Mouse (Mus musculus): Measurements from ENCODE around the gene Sardh. TPM values are rescaled to one million over a fixed set of nuclear protein-coding genes. Genes with fewer than 3 reads are reported as not detected.

The Sardh gene
- total and polyA plus RNA-seq, 3 experiments = 0.13 TPM; not detected in 2

DNA sequence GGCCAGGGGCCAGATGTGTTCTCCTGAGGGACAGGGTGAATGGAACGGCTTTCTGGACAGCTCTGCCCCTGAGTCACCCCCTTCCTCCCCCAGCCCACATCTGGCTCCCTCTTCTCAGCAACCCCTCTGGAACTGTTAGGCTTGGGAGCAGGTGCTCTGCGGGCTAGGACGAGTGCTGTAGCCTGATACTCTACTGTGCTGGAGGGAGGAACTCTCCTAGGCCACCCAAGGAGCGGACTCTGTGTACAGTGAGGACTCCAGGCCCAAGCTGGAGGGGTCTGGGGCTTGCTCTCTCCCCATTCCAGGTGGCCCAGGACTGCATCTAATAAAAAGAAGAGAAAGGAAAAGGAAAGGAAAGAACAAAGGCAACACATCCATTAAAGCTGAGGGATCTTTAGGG, 58.1 kb downstream of the Sardh start:
- Histone ChIP-seq H3K9ac (ENCODE audit: insufficient read depth, low read depth) (no peak overlapping the region), H3K27ac (ENCODE audit: insufficient read depth, low read depth) (no peak overlapping the region), H3K79me2 (replicated peaks; ENCODE audit: control insufficient read depth, extremely low read depth, insufficient read depth, poor library complexity, severe bottlenecking) (no peaks in the 10 kb centered on the region), H3K36me3 (replicated peaks in 1 of 2; ENCODE audit: control insufficient read depth in 1 of 2, insufficient read depth in 1 of 2, low read length in 1 of 2) (no peaks in the 10 kb centered on the region), H3K27me3 (replicated peaks) (peaks cover 35% of the 10 kb centered on the region), H3K4me2 (ENCODE audit: insufficient read depth, low read depth, poor library complexity, severe bottlenecking) (no peak overlapping the region), H3K9me3 (replicated peaks; ENCODE audit: low read length) (no peaks in the 10 kb centered on the region), H3K4me1 (ENCODE audit: control insufficient read depth in 1 of 2, insufficient read depth in 2 of 2) (peaks cover 4 to 16% of the 10 kb centered on the region in 2 experiments; a peak in 3 of 4 replicates), H3K4me3 (replicated peaks in 1 of 3; ENCODE audit: low read depth in 2 of 3, low read length in 2 of 3, poor library complexity in 1 of 3) (no peak overlapping the region)
- dilution Hi-C loops (cut with MboI; ENCODE audit: extremely low pct_ligation_motif_present, extremely low pct_unique_long_range_greater_than_20kb, low sequenced_read_pairs) (no loop called here), in situ Hi-C loops (cut with MboI; ENCODE audit: low pct_ligation_motif_present, low pct_unique_long_range_greater_than_20kb, low sequenced_read_pairs) (no loop called here)
- no peak for DNase-seq (ENCODE audit: extremely low read depth)
- TF ChIP-seq CTCF (conservative IDR thresholded peaks at IDR 0.05 in 1 of 2, IDR thresholded peaks at IDR 0.05 in 1 of 2; ENCODE audit: low read depth in 2 of 2, low read length in 2 of 2) (no peak), GABPA (IDR thresholded peaks at IDR 0.05; ENCODE audit: insufficient replicate concordance, low read depth, low read length) (no peak), E2F4 (IDR thresholded peaks at IDR 0.05; ENCODE audit: insufficient replicate concordance, low read depth, low read length) (no peak), USF2 (conservative IDR thresholded peaks at IDR 0.05; ENCODE audit: low read depth, low read length) (no peak), MXI1 (IDR thresholded peaks at IDR 0.05; ENCODE audit: low read depth, low read length) (no peak), CHD1 (IDR thresholded peaks at IDR 0.05; ENCODE audit: low read depth, low read length) (no peak), JUN (IDR thresholded peaks at IDR 0.05; ENCODE audit: insufficient read depth, low read depth, low read length) (no peak), ZMIZ1 (IDR thresholded peaks at IDR 0.05; ENCODE audit: low read depth, low read length) (no peak), EP300 (IDR thresholded peaks at IDR 0.05; ENCODE audit: low read length) (no peak), ELF1 (IDR thresholded peaks at IDR 0.05; ENCODE audit: low read depth, low read length) (no peak), HCFC1 (IDR thresholded peaks at IDR 0.05; ENCODE audit: low read depth, low read length) (no peak), ZNF384 (IDR thresholded peaks at IDR 0.05; ENCODE audit: low read depth, low read length) (no peak), BHLHE40 (IDR thresholded peaks at IDR 0.05; ENCODE audit: low read depth, low read length) (no peak), SMC3 (IDR thresholded peaks at IDR 0.05; ENCODE audit: low read depth, low read length) (no peak)

DNA sequence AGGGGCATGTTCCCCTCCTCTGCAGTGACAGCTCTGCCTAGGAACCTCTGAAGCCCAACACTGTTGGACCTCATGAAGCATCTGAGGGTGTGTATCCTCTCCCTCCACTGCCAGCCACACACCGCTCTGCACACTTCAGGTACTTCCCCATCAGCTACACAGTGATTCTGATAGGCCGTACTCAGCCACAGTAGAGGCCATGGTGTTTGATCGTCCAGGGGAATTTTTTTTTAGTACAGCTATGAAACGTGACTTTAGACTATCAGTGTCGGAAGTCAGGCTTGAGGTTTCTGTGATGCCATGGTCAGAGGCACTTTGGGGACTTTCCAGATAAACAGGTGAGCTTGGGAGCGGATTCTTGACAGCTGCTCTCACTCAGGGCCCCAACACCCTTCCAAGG, 60.6 kb downstream of the Sardh start:
- no peak overlapping the region for H3K9ac ChIP-seq (ENCODE audit: insufficient read depth, low read depth)
- peak; percentile 31 for DNase-seq (ENCODE audit: extremely low read depth)
- peaks cover 4 to 16% of the 10 kb centered on the region in 2 experiments; a peak in 3 of 4 replicates for H3K4me1 ChIP-seq (ENCODE audit: control insufficient read depth in 1 of 2, insufficient read depth in 2 of 2)
- no peak overlapping the region for H3K27ac ChIP-seq (ENCODE audit: insufficient read depth, low read depth)
- in situ Hi-C loops (cut with MboI; ENCODE audit: low pct_ligation_motif_present, low pct_unique_long_range_greater_than_20kb, low sequenced_read_pairs) = no loop called here
- H3K79me2 ChIP-seq (replicated peaks; ENCODE audit: control insufficient read depth, extremely low read depth, insufficient read depth, poor library complexity, severe bottlenecking) = no peaks in the 10 kb centered on the region
- no peak overlapping the region for H3K4me2 ChIP-seq (ENCODE audit: insufficient read depth, low read depth, poor library complexity, severe bottlenecking)
- H3K27me3 ChIP-seq (replicated peaks) = peaks cover 58% of the 10 kb centered on the region
- H3K9me3 ChIP-seq (replicated peaks; ENCODE audit: low read length) = no peaks in the 10 kb centered on the region
- dilution Hi-C loops (cut with MboI; ENCODE audit: extremely low pct_ligation_motif_present, extremely low pct_unique_long_range_greater_than_20kb, low sequenced_read_pairs) = no loop called here
- H3K4me3 ChIP-seq (replicated peaks in 1 of 3; ENCODE audit: low read depth in 2 of 3, low read length in 2 of 3, poor library complexity in 1 of 3) = no peak overlapping the region
- H3K36me3 ChIP-seq (replicated peaks in 1 of 2; ENCODE audit: control insufficient read depth in 1 of 2, insufficient read depth in 1 of 2, low read length in 1 of 2) = no peaks in the 10 kb centered on the region
- TF ChIP-seq ETS1 (conservative IDR thresholded peaks at IDR 0.05; ENCODE audit: low read depth, low read length) (peak; percentile 51), ZNF384 (IDR thresholded peaks at IDR 0.05; ENCODE audit: low read depth, low read length) (peak; percentile 28; the same call in 1 of the 2 replicates), JUN (IDR thresholded peaks at IDR 0.05; ENCODE audit: insufficient read depth, low read depth, low read length) (no peak), RCOR1 (conservative IDR thresholded peaks at IDR 0.05; ENCODE audit: low read depth, low read length) (no peak), BHLHE40 (IDR thresholded peaks at IDR 0.05; ENCODE audit: low read depth, low read length) (peak; percentile 92), SIN3A (IDR thresholded peaks at IDR 0.05; ENCODE audit: low read length) (no peak)
